Mouse (Mus musculus): ENCODE measurements at regions not wholly inside any gene's neighbourhood (a gene's known extent, or its start where the extent isn't known, plus 50 kb on each side); places are given as distances from the start of the nearest gene placed in this dataset.

GRCm38 (mm10) chr7:59080109-59080508, 148.4 kb upstream of the Ube3a start:
- peak; percentile 20 for DNase-seq (ENCODE audit: low read depth, low spot score)

Data from retina, adult 2 months (tissue).